In the genomic region with DNA sequence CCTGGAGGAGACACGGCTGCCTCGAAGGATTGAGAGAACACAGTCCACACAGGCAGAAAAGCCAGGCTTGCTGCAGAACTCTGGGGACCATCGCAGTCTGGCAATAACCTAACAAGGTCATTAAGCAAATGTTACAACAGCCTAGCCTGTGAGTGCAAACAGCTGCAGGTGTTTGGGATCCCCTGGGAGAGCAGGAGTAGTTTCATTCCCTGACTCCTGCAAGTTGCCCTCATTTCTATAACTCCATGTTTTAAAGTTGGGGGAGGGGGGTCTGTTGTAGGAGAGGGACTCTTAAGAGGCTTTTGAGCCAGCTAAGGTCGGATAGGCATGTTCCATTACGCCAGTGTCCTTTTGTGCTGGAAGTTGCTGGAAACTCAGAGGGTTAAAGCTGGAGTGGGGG, we compare ENCODE assay signal across 17 mouse cellular contexts. TPM values are rescaled to one million over a fixed set of nuclear protein-coding genes. Genes with fewer than 3 reads are reported as not detected.
DNase-seq lines count a peak whose midpoint lies in the region; ATAC-seq and TF ChIP-seq lines count a peak whose summit lies in the region.
"Had no signal": no experiment of that assay in that cellular context is flagged by ENCODE, and none has a peak within 500 bp of the region (broad histone marks: within the 10 kb centered on the region; RNA-seq: fewer than 3 reads in every experiment).

No protein-coding gene starts in this region.

- H3K27ac ChIP-seq in hindbrain, embryonic 15.5 days (replicated peaks): peak overlapping the region; percentile 54; the same call in 1 of the 2 replicates
- H3K27ac ChIP-seq in hindbrain, embryonic 11.5 days (ENCODE audit: low read depth, low read length): no peak overlapping the region
- H3K27ac ChIP-seq in embryonic facial prominence, embryonic 11.5 days (replicated peaks; ENCODE audit: low read depth, low read length): no peak overlapping the region
- H3K27ac ChIP-seq in midbrain, postnatal 0 days (ENCODE audit: low read depth, low read length): peak overlapping the region; percentile 59
- H3K27ac ChIP-seq in forebrain, embryonic 15.5 days (replicated peaks): no peak overlapping the region
- H3K27ac ChIP-seq: heart, embryonic 13.5 days had no signal

- peaks cover 26% of the 10 kb centered on the region for H3K4me1 ChIP-seq in hindbrain, embryonic 15.5 days (replicated peaks)
- no peaks in the 10 kb centered on the region for H3K4me1 ChIP-seq in hindbrain, embryonic 11.5 days (replicated peaks; ENCODE audit: control insufficient read depth, insufficient read depth, low read length)
- no peaks in the 10 kb centered on the region; the same call in 1 of the 2 replicates for H3K4me1 ChIP-seq in embryonic facial prominence, embryonic 11.5 days (ENCODE audit: control insufficient read depth, insufficient read depth, low read length)
- peaks cover 12% of the 10 kb centered on the region; the same call in 1 of the 2 replicates for H3K4me1 ChIP-seq in midbrain, postnatal 0 days (ENCODE audit: insufficient read depth, low read length)
- H3K4me1 ChIP-seq in forebrain, embryonic 15.5 days: peaks cover 21% of the 10 kb centered on the region
- H3K4me1 ChIP-seq: heart, embryonic 13.5 days had no signal

- WGBS in hindbrain, embryonic 15.5 days: 35% methylated on average over 5 of the region's 5 CpGs
- 54% methylated on average over 5 of the region's 5 CpGs for WGBS in hindbrain, embryonic 11.5 days
- WGBS in embryonic facial prominence, embryonic 11.5 days: 51% methylated on average over 5 of the region's 5 CpGs
- WGBS in midbrain, postnatal 0 days: 30% methylated on average over 5 of the region's 5 CpGs
- 48% methylated on average over 5 of the region's 5 CpGs for WGBS in forebrain, embryonic 15.5 days

- DNase-seq in hindbrain, embryonic 11.5 days (ENCODE audit: low spot score): no peak
- DNase-seq in embryonic facial prominence, embryonic 11.5 days (ENCODE audit: low spot score): peak; percentile 64
- peak; percentile 87 for DNase-seq in forelimb bud, embryonic 11.5 days (ENCODE audit: low read depth, low spot score)
- peak; percentile 51 for DNase-seq in midbrain, postnatal 0 days (ENCODE audit: low spot score)
- DNase-seq: adrenal gland, postnatal 25 days; cerebellum, adult 11 months; kidney, adult 11 months; lung, embryonic 14.5 days had no signal

- no peak overlapping the region for H3K4me2 ChIP-seq in hindbrain, embryonic 15.5 days
- no peak overlapping the region for H3K4me2 ChIP-seq in hindbrain, embryonic 11.5 days (replicated peaks; ENCODE audit: low read depth, low read length)
- H3K4me2 ChIP-seq in embryonic facial prominence, embryonic 11.5 days (ENCODE audit: low read depth, low read length): no peak overlapping the region
- no peak overlapping the region for H3K4me2 ChIP-seq in midbrain, postnatal 0 days (ENCODE audit: low read depth, low read length, poor library complexity, severe bottlenecking)
- no peak overlapping the region for H3K4me2 ChIP-seq in forebrain, embryonic 15.5 days (replicated peaks)
- H3K4me2 ChIP-seq: heart, embryonic 13.5 days; lung, embryonic 14.5 days had no signal

- no peak for TF ChIP-seq CTCF in midbrain, postnatal 0 days (IDR thresholded peaks at IDR 0.05)

- no peaks in the 10 kb centered on the region for H3K36me3 ChIP-seq in hindbrain, embryonic 15.5 days
- no peaks in the 10 kb centered on the region for H3K36me3 ChIP-seq in hindbrain, embryonic 11.5 days (ENCODE audit: control insufficient read depth, insufficient read depth, low read length)
- no peaks in the 10 kb centered on the region for H3K36me3 ChIP-seq in embryonic facial prominence, embryonic 11.5 days (replicated peaks; ENCODE audit: control insufficient read depth, insufficient read depth, low read depth, low read length)
- H3K36me3 ChIP-seq in midbrain, postnatal 0 days (ENCODE audit: insufficient read depth, low read length): no peaks in the 10 kb centered on the region
- H3K36me3 ChIP-seq in forebrain, embryonic 15.5 days: no peaks in the 10 kb centered on the region
- H3K36me3 ChIP-seq: heart, embryonic 13.5 days had no signal

- no peak overlapping the region for H3K4me3 ChIP-seq in hindbrain, embryonic 15.5 days
- no peak overlapping the region for H3K4me3 ChIP-seq in hindbrain, embryonic 11.5 days (ENCODE audit: low read depth, low read length)
- no peak overlapping the region for H3K4me3 ChIP-seq in embryonic facial prominence, embryonic 11.5 days (ENCODE audit: low read depth, low read length)
- H3K4me3 ChIP-seq in midbrain, postnatal 0 days (ENCODE audit: low read depth, low read length): no peak overlapping the region
- H3K4me3 ChIP-seq in forebrain, embryonic 15.5 days: no peak overlapping the region
- H3K4me3 ChIP-seq: heart, embryonic 13.5 days had no signal

- H3K27me3 ChIP-seq in hindbrain, embryonic 15.5 days: no peaks in the 10 kb centered on the region
- no peaks in the 10 kb centered on the region for H3K27me3 ChIP-seq in hindbrain, embryonic 11.5 days (ENCODE audit: control insufficient read depth, insufficient read depth, low read length)
- H3K27me3 ChIP-seq in embryonic facial prominence, embryonic 11.5 days (ENCODE audit: control insufficient read depth, insufficient read depth, low read length): no peaks in the 10 kb centered on the region
- H3K27me3 ChIP-seq in midbrain, postnatal 0 days (ENCODE audit: insufficient read depth, low read length): no peaks in the 10 kb centered on the region
- H3K27me3 ChIP-seq in forebrain, embryonic 15.5 days: no peaks in the 10 kb centered on the region

- ATAC-seq in hindbrain, embryonic 15.5 days (ENCODE audit: low FRiP score, low read depth): no peak
- ATAC-seq in hindbrain, embryonic 11.5 days (ENCODE audit: low FRiP score): no peak
- no peak; the same call in 1 of the 2 replicates for ATAC-seq in embryonic facial prominence, embryonic 11.5 days (replicated peaks; ENCODE audit: insufficient number of reproducible peaks, low FRiP score, low TSS enrichment, low read depth)
- ATAC-seq in midbrain, postnatal 0 days (ENCODE audit: low FRiP score): no peak
- ATAC-seq in forebrain, embryonic 15.5 days (replicated peaks): no peak
- ATAC-seq in megakaryocyte, adult 5-6 weeks (ENCODE audit: poor library complexity, severe bottlenecking): no peak

- no peak overlapping the region for H3K9ac ChIP-seq in hindbrain, embryonic 15.5 days
- no peak overlapping the region for H3K9ac ChIP-seq in hindbrain, embryonic 11.5 days (ENCODE audit: low read depth, low read length)
- H3K9ac ChIP-seq in embryonic facial prominence, embryonic 11.5 days (replicated peaks; ENCODE audit: low read length): no peak overlapping the region
- no peak overlapping the region for H3K9ac ChIP-seq in midbrain, postnatal 0 days (replicated peaks; ENCODE audit: low read length, poor library complexity, severe bottlenecking)
- no peak overlapping the region for H3K9ac ChIP-seq in forebrain, embryonic 15.5 days (replicated peaks)
- H3K9ac ChIP-seq: heart, embryonic 13.5 days; lung, embryonic 14.5 days had no signal

- H3K9me3 ChIP-seq in hindbrain, embryonic 15.5 days: no peaks in the 10 kb centered on the region
- no peaks in the 10 kb centered on the region for H3K9me3 ChIP-seq in hindbrain, embryonic 11.5 days (ENCODE audit: control insufficient read depth, low read length)
- no peaks in the 10 kb centered on the region for H3K9me3 ChIP-seq in embryonic facial prominence, embryonic 11.5 days (replicated peaks; ENCODE audit: control insufficient read depth, low read length)
- H3K9me3 ChIP-seq in midbrain, postnatal 0 days (ENCODE audit: low read length): no peaks in the 10 kb centered on the region
- no peaks in the 10 kb centered on the region for H3K9me3 ChIP-seq in forebrain, embryonic 15.5 days
- H3K9me3 ChIP-seq: heart, embryonic 13.5 days had no signal

RNA-seq across cellular contexts. Expression of gene 1700069L16Rik, which starts 30.2 kb away (rescaled TPM):
- not detected in 2 replicates for polyA plus RNA-seq in hindbrain, embryonic 15.5 days (2015; fragmentation: Nextera tagmentation; extraction: Ambion mirVana)
- not detected in 2 replicates for polyA plus RNA-seq in hindbrain, embryonic 11.5 days (2014; fragmentation: Nextera tagmentation; extraction: Ambion mirVana)
- not detected in 2 replicates for polyA plus RNA-seq in embryonic facial prominence, embryonic 11.5 days (2014; fragmentation: Nextera tagmentation; extraction: Ambion mirVana)
- total RNA-seq in midbrain, postnatal 0 days (2014; rRNA removed): not detected in 2 replicates
- not detected in 2 replicates for polyA plus RNA-seq in midbrain, postnatal 0 days (2015; fragmentation: Nextera tagmentation; extraction: Ambion mirVana)
- polyA plus RNA-seq in forebrain, embryonic 15.5 days (2015; fragmentation: Nextera tagmentation; extraction: Ambion mirVana): not detected in 2 replicates
- total RNA-seq in megakaryocyte, adult 5-6 weeks (2015): not detected in 2 replicates
- not detected in 2 replicates for total RNA-seq in megakaryocyte, adult 5-6 weeks (2017)
- total RNA-seq: adrenal gland, postnatal 25 days; CH12.LX; layer of hippocampus, adult 18-20 months; left cerebral cortex, postnatal 10 days; megakaryocyte-erythroid progenitor cell, adult 5-6 weeks had no signal
- polyA plus RNA-seq: heart, embryonic 13.5 days; lung, embryonic 14.5 days; neural tube, embryonic 14.5 days had no signal

RNA-seq across cellular contexts. Expression of gene Ficd, which starts 41.2 kb away (rescaled TPM):
- 10.6 and 10.9 TPM in 2 replicates for polyA plus RNA-seq in hindbrain, embryonic 15.5 days (2015; fragmentation: Nextera tagmentation; extraction: Ambion mirVana)
- polyA plus RNA-seq in hindbrain, embryonic 11.5 days (2014; fragmentation: Nextera tagmentation; extraction: Ambion mirVana): 3.3 and 3.8 TPM in 2 replicates
- 1.6 and 2.0 TPM in 2 replicates for polyA plus RNA-seq in embryonic facial prominence, embryonic 11.5 days (2014; fragmentation: Nextera tagmentation; extraction: Ambion mirVana)
- total RNA-seq in midbrain, postnatal 0 days (2014; rRNA removed): 11.5 and 15.4 TPM in 2 replicates
- 8.7 and 9.0 TPM in 2 replicates for polyA plus RNA-seq in midbrain, postnatal 0 days (2015; fragmentation: Nextera tagmentation; extraction: Ambion mirVana)
- 7.8 and 9.0 TPM in 2 replicates for polyA plus RNA-seq in forebrain, embryonic 15.5 days (2015; fragmentation: Nextera tagmentation; extraction: Ambion mirVana)
- total RNA-seq in megakaryocyte, adult 5-6 weeks (2015): 3.9 and 4.2 TPM in 2 replicates
- 2.5 and 2.8 TPM in 2 replicates for total RNA-seq in megakaryocyte, adult 5-6 weeks (2017)

RNA-seq across cellular contexts. Expression of gene Cmklr1, which starts 44.2 kb away (rescaled TPM):
- polyA plus RNA-seq in hindbrain, embryonic 15.5 days (2015; fragmentation: Nextera tagmentation; extraction: Ambion mirVana): 2.0 and 4.4 TPM in 2 replicates
- 1.1 and 3.1 TPM in 2 replicates for polyA plus RNA-seq in hindbrain, embryonic 11.5 days (2014; fragmentation: Nextera tagmentation; extraction: Ambion mirVana)
- 1.6 and 1.7 TPM in 2 replicates for polyA plus RNA-seq in embryonic facial prominence, embryonic 11.5 days (2014; fragmentation: Nextera tagmentation; extraction: Ambion mirVana)
- 2.7 and 3.6 TPM in 2 replicates for total RNA-seq in midbrain, postnatal 0 days (2014; rRNA removed)
- 0.63 and 1.1 TPM in 2 replicates for polyA plus RNA-seq in midbrain, postnatal 0 days (2015; fragmentation: Nextera tagmentation; extraction: Ambion mirVana)
- 1.3 and 1.4 TPM in 2 replicates for polyA plus RNA-seq in forebrain, embryonic 15.5 days (2015; fragmentation: Nextera tagmentation; extraction: Ambion mirVana)
- total RNA-seq in megakaryocyte, adult 5-6 weeks (2015): 1.9 and 2.1 TPM in 2 replicates
- 0.41 and 2.2 TPM in 2 replicates for total RNA-seq in megakaryocyte, adult 5-6 weeks (2017)
- total RNA-seq: CH12.LX had no signal

Comparison
In these comparisons a context has a peak if more than half of its experiments do, and no peak if none do; other contexts are left out.
1. H3K27ac ChIP-seq: peak in hindbrain, embryonic 15.5 days (single experiment) and midbrain, postnatal 0 days (single experiment); none in hindbrain, embryonic 11.5 days (single experiment), embryonic facial prominence, embryonic 11.5 days (single experiment) and forebrain, embryonic 15.5 days (single experiment).